Mouse (Mus musculus) spleen, adult 2 months (tissue): ENCODE data around the gene Ccdc85b.

Experiments
- CTCF ChIP-seq: fragments of 200-500 bp; IDR thresholded peaks from 2 replicates; pipeline ENCODE4 v1.5.1; 2011; ENCODE audit warnings: mild to moderate bottlenecking, inconsistent platforms; ENCODE audit not compliant: insufficient read depth, insufficient read length, insufficient replicate concordance; ENCODE audit errors: extremely low read depth
- POLR2A ChIP-seq: fragments of 200-500 bp; IDR thresholded peaks from 2 replicates; pipeline ENCODE4 v1.6.1; 2011; ENCODE audit warnings: low read depth, low read length, inconsistent platforms

GRCm38 (mm10) chr19:5455568-5455967 lies 2.1 kb downstream of the Ccdc85b start:
- no peak for TF ChIP-seq CTCF
- no peak for TF ChIP-seq POLR2A
